Mouse (Mus musculus) naive thymus-derived CD4-positive, alpha-beta T cell, adult 2 months (primary cell): ENCODE data around the gene Zkscan17.
A peak's percentile ranks its signal among the peaks of the same experiment; 100 is the strongest.

ENCODE experiments used
- DNase-seq: peaks from one replicate; pipeline ENCODE4 v3.0.0-alpha.2; 2011; ENCODE audit warnings: low read depth

Zkscan17 gene

GRCm38 (mm10) chr11:59456891-59457290 lies 69.7 kb downstream of the Zkscan17 start:
- DNase-seq, result no peak

- no peak for DNase-seq
These were observed 70.2 kb downstream of the Zkscan17 start for GRCm38 (mm10) chr11:59456346-59456745.

GRCm38 (mm10) chr11:59451086-59451485 lies 75.5 kb downstream of the Zkscan17 start, which contains the start of gene Snap47:
Gene Snap47, minus strand, starts transcription at chr11:59451186.
- no peak for DNase-seq

- DNase-seq, result no peak
These were observed 76.2 kb downstream of the Zkscan17 start for GRCm38 (mm10) chr11:59450230-59450771.

GRCm38 (mm10) chr11:59449741-59450229 lies 76.8 kb downstream of the Zkscan17 start, which contains the start of gene Jmjd4:
Gene Jmjd4, plus strand, starts transcription at chr11:59450045.
- peak; percentile 86 for DNase-seq

- no peak for DNase-seq
These were observed 83.4 kb downstream of the Zkscan17 start for GRCm38 (mm10) chr11:59443102-59443501.

- no peak for DNase-seq
These were observed 88.6 kb downstream of the Zkscan17 start for GRCm38 (mm10) chr11:59437954-59438353.
